Mouse (Mus musculus) bone marrow, adult 2 months (tissue): Measurements from ENCODE around the gene Got1. TPM values are rescaled to one million over a fixed set of nuclear protein-coding genes. Genes with fewer than 3 reads are reported as not detected.
A peak's percentile ranks its signal among the peaks of the same experiment; 100 is the strongest.

Source experiments
- H3K27ac ChIP-seq: fragments of 200-500 bp; 2 replicates; pipeline ENCODE4 v1.5.1; 2012; ENCODE audit warnings: low read depth, mild to moderate bottlenecking, control low read depth, inconsistent platforms, low read length; ENCODE audit not compliant: control insufficient read depth, poor library complexity, insufficient read depth
- H3K4me1 ChIP-seq: fragments of 200-500 bp; 2 replicates; pipeline ENCODE4 v1.6.1; 2011; ENCODE audit warnings: low read length; ENCODE audit not compliant: control insufficient read depth, insufficient read depth
- H3K4me3 ChIP-seq: fragments of 200-500 bp; replicated peaks from 2 replicates; pipeline ENCODE3; 2011; ENCODE audit warnings: mild to moderate bottlenecking, low read depth, low read length, control low read depth; ENCODE audit not compliant: control insufficient read depth
- CTCF ChIP-seq: fragments of 200-500 bp; IDR thresholded peaks from 2 replicates; pipeline ENCODE4 v1.5.1; 2011; ENCODE audit warnings: low read length, control low read depth; ENCODE audit not compliant: control insufficient read depth, insufficient read depth
- POLR2A ChIP-seq: fragments of 200-500 bp; IDR thresholded peaks from 2 replicates; pipeline ENCODE4 v1.6.1; 2011; ENCODE audit warnings: low read depth, mild to moderate bottlenecking, control low read depth, low read length, borderline replicate concordance; ENCODE audit not compliant: control insufficient read depth
- WGBS: fragments of 180-500 bp; shearing (Covaris S2); methylation state at CpG from one replicate; pipeline ENCODE4 v1.1.7; 2018; 5-methylcytosine and 5-hydroxymethylcytosine counted together
- polyA plus RNA-seq: library from polyadenylated mRNA; stranded (reverse); fragments of >200 nt; gene quantifications from 2 replicates; pipeline ENCODE4 v1.2.4, GENCODE M21; 2011; ENCODE audit warnings: low replicate concordance; ENCODE audit not compliant: missing spikeins, insufficient read depth, insufficient read length

Gene Got1
- polyA plus RNA-seq = 10.0 and 20.5 TPM in 2 replicates

DNA sequence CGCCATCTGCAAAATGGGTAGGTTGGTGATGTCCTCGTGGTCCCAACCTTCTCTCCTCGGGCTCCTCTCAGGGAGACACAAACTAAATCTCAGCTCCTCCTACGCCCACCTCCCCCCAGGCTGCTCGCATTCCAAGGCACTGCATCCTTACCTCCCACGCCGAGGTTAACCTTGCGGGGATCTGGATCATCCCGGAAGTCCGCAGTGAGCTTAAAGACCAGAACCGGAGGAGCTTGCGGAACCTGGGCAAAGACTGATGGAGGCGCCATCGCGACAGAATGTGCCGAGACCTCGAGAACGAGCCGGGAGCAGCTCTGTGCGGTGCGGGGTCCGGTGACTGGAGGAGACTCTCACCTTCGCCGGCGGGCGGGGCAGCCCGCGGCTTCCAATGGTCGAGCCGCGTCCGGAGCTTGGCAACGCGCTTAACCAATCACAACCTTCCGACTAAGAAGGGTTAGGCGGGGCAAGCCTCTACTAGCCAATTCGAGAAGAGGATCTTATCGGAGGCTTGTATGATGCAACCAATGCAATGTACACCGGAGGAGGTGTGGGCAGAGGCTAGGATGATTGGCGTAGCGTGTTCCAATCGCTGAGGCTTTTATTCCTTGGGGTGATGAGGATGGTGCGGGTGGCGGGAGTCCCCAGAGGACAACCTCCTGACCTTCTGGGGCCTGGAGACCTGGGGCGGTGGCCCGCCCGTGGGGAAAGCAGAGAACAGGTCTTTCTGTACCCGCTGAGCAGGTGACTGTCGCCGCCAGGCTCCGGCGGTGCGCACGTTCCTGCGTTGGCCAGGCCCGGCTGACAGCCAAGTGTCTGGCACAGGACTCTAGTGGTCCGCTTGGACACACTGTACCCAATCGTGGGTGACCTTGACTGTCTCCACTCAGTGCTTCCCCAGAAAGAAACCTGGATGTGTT, at the start of gene Got1:
TSS of gene Got1 (minus strand) at position 419 of the 917 bp plus-strand sequence.
- under 1% methylated on average over 58 of the region's 58 CpGs for WGBS
- peak within 1 kb of the TSS; percentile 53 for H3K27ac ChIP-seq
- H3K4me1 ChIP-seq = peaks cover 1% of the 10 kb centered on the region
- peak within 1 kb of the TSS; percentile 82 for H3K4me3 ChIP-seq
- TF ChIP-seq POLR2A = peak; percentile 48; the same call in 1 of the 2 replicates
- TF ChIP-seq CTCF = no peak

DNA sequence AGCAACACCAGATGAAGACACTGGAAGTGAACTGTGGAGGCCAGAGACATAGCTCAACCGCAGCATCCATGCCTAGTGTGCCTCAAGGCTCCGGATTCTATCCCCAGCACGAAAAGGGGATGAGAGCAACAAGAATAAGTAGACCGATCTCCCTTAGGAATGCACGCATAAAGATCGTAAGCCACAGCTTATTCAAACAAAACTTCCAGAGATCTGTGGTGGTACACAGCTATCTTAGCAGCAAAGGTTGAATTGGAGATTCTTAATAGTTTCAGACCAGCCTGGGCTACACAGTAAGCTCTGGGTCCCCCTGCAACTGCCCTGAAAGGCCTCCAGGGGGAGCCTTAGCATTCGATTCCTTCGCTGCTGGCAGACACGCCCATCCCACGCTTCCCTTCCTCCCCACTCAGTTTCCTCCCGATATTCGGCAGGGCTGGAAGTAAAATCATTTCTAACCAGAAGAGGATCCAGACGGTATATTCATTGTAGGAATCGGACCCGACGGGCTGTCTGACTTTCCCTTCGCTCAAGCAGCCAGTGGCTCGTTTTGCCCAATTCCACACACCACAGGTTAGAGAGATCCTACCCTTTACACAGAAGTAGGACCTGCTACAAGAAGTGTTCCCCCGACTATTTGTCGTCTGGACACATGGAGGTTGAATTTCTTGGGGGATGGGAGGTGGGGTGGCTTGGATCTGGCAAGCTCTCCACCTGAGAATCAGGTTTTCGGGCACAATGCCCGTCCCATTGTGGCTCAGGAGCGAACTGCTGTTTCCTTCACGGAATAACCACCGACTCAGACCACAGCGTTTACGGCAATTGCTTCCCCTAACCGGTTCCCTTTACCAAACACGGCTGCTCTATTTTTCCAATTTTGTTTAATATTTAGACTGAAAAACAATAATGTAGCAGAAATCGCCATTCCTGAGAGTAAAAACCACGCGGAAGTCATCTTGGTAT, 46.7 kb upstream of the Got1 start:
- Histone ChIP-seq H3K27ac (no peak overlapping the region), H3K4me1 (no peaks in the 10 kb centered on the region), H3K4me3 (peak overlapping the region; percentile 35)
- peak; percentile 78 for TF ChIP-seq CTCF
- TF ChIP-seq POLR2A = no peak
- 11% methylated on average over 32 of the region's 32 CpGs for WGBS

- H3K4me1 ChIP-seq = no peaks in the 10 kb centered on the region
- WGBS = 77% methylated on average over 6 of the region's 6 CpGs
- no peak overlapping the region for H3K4me3 ChIP-seq
- TF ChIP-seq CTCF (no peak), POLR2A (no peak)
- H3K27ac ChIP-seq = no peak overlapping the region
Measured at GRCm38 (mm10) chr19:43569133-43569532, 44.7 kb upstream of the Got1 start.

DNA sequence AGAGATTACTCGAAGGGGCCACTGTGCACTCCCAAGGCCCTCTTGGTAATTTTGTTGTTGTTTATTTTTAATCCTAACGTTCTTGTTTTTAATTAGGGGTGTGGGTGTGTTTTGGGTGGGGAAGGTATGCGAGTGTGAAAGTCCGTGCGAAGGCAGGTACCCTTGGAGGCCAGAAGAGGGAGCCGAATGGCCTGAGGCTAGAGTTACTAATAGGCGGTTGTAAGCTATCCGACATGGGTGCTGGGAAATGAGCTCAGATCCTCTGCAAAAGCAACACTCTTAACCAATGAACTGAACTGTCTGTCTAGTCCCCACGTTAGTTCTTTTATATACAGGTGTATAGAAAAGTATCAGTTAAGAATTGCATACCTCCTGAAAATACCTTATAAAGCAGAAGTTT, 43.9 kb upstream of the Got1 start:
- Histone ChIP-seq H3K27ac (no peak overlapping the region), H3K4me3 (no peak overlapping the region), H3K4me1 (no peaks in the 10 kb centered on the region)
- 70% methylated on average over 9 of the region's 9 CpGs for WGBS
- TF ChIP-seq POLR2A (no peak), CTCF (peak; percentile 16; the same call in 1 of the 2 replicates)

GRCm38 (mm10) chr19:43563166-43563565, 38.8 kb upstream of the Got1 start:
- WGBS = 74% methylated on average over 5 of the region's 5 CpGs
- no peak overlapping the region for H3K4me3 ChIP-seq
- no peak overlapping the region for H3K27ac ChIP-seq
- H3K4me1 ChIP-seq = no peaks in the 10 kb centered on the region
- no peak for TF ChIP-seq CTCF

DNA sequence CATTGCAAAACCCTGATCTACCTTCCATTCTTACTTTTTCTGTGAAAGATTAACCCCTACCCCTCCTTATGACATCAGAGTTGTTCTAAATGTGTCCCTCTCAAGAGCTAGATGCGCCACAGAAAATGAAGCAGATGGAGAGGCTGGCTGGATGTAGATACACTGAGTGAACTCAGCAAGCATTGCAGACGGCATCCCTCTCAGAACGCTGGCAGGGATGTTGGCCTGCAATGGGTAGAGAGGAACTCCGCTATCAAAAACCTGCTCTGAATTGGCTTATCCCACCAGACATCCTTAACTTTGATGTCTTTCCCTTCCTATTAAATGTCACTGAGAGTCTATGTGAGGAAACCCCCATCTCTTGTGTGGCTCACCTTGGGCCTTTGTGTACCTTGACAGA, 37.4 kb upstream of the Got1 start:
- no peaks in the 10 kb centered on the region for H3K4me1 ChIP-seq
- no peak overlapping the region for H3K4me3 ChIP-seq
- TF ChIP-seq CTCF = no peak
- WGBS = 90% methylated on average over 4 of the region's 4 CpGs
- H3K27ac ChIP-seq = no peak overlapping the region

DNA sequence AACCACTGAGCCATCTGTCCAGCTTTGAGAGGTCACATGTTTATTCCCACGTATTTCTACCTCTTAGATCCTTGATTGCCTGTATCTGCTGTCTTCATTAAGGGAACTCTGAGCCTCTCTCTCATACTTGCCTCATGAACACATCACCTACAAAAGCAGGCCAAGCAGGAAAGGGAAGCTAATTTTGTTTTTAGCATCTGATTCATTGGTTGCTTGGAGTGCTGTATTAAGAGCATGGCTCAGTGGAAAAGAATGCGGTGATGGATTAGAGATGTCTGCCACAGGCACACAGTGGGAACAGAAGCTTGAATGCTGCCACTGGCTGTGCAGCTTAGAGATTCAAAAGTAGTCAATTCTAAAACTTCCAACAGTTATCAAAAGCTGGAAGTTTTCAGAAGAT, 35.8 kb upstream of the Got1 start:
- 79% methylated on average over 2 of the region's 2 CpGs for WGBS
- no peaks in the 10 kb centered on the region for H3K4me1 ChIP-seq
- no peak overlapping the region for H3K27ac ChIP-seq
- TF ChIP-seq POLR2A = no peak
- no peak for TF ChIP-seq CTCF
- H3K4me3 ChIP-seq = no peak overlapping the region

DNA sequence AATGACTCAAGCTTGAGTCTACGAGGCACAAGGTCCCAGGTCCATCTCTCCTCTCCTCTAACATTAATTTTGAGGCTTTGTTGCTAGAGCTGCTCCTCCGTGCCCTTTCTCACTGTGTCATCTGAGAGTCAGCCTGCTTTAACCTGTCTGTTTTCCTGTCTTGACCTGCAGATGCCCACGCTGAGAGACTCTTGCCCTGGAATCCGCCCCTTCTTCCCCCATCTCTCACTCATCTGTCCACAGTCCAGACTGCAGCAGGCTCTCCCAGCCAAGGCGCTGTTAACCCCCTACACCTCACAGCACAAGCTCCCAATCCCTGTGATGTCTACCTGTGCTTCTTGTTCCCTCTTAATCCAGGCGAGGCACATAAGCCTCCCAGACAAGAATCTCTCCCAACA, 27.1 kb upstream of the Got1 start:
- no peak overlapping the region for H3K4me3 ChIP-seq
- WGBS = 79% methylated on average over 6 of the region's 6 CpGs
- no peak for TF ChIP-seq CTCF
- TF ChIP-seq POLR2A = no peak
- no peaks in the 10 kb centered on the region for H3K4me1 ChIP-seq
- no peak overlapping the region for H3K27ac ChIP-seq
